Mouse (Mus musculus) CH12F3 (cell line): ENCODE data around the gene Syk.

Experiments
- in situ Hi-C: fragments of 300-500 bp; cut with MboI; formaldehyde crosslinking; loops from 2 replicates; pipeline ENCODE4 v1.14.3; 2020; ENCODE audit warnings: low sequenced_read_pairs

The Syk gene

DNA sequence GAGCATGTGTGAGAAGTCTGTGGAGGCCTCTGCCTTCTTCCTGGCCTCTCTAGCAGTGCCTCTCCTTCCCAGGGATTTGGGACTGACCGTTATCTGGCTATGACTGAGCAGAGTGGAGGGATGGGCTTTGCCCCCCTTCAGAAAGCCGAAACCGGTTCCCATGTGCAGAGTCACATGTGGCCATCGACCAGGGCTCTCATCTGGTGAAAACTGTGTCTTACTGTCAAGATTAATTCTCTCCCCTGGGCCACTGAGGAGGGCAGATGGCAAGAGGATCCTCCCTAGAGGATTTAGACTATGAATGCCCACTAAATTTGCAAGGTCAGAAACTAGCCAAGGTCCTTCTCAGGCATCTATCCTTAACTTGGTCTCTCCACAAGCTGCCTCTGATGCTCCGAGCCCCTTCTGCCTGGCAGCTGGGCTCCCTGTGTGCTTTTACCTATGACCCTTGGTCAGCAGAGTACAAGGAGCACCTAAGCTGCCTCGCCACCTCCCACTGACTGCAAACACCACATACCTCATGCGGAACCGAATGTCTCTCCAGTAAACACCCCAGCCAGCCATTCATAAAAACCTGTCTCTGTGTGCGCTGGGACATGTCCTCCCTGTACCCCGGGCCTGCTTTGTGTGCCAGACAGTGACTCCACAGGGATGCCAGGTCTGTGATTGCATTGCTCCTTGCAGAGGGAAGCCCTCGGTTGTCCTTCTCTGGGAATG, 65.2 kb downstream of the Syk start:
- in situ Hi-C loops = no loop called here

DNA sequence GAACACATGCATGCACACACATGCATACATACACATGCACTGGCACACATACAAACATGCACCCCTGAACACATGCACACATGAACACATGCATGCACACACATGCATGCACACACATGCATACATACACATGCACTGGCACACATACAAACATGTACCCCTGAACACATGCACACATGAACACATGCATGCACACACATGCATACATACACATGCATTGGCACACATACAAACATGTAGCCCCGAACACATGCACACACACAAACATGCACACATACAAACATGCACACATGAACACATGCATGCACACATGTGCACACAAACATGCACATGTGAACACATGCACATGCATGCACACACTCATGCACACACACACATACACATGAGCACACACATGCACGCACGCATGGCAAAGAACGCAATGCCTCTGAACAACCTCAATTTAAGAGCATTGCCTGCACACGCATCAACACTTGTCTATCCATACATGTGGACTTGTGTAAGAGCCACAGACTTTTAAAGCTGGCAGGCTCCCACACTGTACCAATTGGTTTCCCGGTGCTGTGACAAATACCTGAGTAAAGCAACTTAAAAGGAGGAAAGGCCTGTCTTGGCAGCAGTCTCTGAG, 66.9 kb downstream of the Syk start:
- in situ Hi-C loops = no loop called here

DNA sequence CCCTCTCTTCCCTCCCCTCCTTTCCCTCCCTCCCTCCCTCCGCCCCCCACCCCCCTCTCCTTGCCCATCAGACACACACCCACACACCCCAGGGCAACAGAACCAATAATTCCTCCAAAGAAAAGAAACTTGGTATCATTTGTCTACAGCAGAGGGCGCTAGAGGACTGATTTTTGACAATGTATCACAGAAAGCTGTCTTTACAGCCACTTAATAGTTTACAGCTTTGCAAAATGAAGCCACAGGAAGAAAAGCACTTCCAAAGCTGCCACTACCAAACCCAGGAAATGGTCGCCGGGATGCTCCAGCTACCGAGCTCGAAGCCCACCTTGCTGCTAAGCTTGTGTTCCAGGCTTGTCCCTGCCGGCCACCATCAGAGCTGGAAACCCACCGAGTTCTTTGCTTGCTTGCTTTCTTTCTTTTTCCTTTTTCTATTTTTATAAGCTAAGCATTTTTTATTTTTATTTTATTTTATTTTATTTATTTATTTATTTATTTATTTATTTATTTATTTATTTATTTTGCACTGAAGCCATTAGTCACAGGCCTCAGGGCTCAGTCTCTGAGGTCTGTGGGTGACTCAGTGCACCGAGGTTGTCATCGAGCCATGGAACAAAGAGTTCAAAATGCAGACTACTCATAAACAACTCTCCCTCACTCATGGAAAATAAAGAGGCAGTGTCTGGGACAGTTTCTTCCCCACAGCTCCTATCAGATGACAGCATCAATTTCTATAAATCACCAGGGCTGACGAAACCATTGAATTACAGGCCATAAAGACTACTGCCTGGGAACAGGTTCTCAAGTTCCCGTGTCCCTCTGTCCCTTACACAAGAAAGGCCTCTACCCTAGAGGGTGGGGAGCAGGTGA, 68.6 kb downstream of the Syk start:
- in situ Hi-C loops = no loop called here

DNA sequence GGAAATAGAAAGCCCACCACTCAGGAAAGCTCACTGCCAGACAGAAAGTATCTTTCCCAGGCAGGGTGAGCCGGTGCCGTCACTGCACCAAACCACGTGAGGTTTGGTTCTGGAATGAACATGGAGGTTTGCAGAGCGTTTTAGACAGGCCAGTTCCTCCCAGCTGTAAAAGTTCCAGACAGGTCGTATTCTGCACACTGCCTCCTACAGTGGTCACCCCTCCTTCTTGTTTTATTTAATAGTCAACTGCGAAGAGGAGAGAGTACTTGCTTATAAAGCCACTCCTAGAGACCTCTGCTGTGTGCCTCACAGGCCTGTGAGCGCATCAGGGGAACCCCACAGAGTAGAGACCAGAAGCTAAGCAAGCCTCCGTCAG, 69.3 kb downstream of the Syk start:
- in situ Hi-C loops = no loop called here

DNA sequence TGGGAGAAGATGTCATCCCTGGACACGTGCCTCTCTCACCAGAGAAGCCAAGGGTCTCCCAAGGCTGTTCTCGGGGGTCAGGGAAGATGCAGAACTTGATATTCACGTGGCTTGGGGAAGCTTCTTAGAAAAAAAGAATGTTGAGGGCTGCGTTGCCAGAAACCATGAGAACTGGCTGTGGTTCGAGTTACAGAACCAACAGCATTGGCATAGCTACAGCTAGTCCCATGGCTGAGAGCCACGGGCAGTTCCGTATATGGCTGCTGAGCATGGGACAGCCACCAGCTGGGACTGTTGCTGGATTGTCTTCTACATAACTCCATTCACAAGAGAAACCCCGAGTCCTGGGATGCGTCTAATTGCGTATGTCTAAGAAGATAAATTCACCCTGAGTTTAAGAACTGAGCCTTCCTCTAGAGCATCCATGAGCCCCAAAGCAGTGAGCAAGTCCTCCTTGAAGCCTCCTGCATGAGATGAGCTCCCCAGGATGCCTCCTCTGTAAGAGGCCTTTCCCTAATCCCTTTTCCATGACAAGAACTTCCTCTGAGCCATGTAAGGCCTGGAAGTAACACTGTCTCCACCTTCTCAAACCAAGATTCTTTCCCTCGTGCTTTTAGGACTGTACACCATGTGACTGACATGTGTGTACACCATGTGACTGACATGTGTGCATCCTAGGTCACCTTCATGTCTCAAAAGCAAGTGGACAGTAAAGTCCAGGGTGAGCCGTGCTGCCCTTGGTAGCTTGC, 71.3 kb downstream of the Syk start:
- in situ Hi-C loops = no loop called here

DNA sequence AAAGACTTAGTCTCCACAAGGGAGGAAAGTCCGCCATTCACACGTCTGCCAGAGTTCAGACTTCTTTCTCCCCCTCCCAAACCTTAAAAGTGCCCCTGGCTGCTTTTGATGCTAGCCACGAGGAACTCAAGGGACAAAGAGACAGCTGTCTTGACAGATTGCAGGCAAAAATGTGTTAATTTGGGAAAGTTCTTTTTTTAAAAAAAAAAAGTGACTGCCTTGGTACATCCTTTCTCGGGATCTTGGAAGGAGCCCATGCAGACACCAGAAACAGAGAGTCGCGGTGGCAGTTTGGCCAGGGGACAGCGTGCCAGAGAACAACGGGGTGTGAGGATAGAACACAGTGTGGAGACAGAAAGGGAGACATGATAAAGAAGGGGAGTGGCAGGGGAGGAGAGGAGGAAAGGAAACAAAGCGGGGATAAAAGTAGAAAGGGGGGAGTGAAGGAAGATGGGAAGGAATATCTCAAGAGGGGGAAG, 71.9 kb downstream of the Syk start:
- in situ Hi-C loops = no loop called here

DNA sequence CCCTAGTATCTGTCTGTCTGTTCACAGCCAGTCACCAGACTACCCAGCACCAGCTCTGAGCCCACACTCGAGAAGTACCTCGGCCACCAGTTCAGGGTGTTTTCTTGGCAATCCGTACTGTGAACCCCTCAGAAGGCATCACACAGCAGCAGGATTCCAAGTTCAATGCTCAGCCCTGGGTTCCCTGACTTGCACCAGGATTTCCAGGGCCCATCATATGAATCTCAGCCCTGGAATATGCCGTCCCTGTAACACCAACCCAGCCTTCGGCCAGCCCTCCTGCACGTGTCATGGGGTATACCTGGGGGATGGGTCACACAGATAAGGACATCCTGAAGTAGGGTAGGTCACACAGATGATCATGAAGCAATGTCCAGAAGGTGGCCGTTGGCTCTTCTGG, 75.0 kb downstream of the Syk start:
- in situ Hi-C loops = no loop called here

DNA sequence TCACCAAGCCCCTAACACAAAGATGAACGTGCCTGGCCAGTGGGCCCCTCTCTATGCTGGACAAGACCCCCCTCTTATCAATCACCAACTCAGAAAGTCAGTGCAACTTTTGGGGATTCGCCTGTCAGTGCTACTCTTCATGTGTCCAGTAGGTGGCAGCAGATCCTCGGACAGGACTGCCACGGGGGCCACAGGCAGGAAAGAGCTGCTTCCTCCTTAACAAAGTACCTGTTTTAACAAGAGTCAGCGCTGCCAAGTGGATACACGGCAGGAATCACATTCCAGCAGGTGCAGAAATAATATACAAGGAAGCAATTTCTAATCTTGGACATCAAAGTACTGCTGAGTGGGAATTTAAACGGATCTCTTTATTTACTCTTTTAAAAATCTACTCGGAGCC, 75.5 kb downstream of the Syk start:
- in situ Hi-C loops = no loop called here

DNA sequence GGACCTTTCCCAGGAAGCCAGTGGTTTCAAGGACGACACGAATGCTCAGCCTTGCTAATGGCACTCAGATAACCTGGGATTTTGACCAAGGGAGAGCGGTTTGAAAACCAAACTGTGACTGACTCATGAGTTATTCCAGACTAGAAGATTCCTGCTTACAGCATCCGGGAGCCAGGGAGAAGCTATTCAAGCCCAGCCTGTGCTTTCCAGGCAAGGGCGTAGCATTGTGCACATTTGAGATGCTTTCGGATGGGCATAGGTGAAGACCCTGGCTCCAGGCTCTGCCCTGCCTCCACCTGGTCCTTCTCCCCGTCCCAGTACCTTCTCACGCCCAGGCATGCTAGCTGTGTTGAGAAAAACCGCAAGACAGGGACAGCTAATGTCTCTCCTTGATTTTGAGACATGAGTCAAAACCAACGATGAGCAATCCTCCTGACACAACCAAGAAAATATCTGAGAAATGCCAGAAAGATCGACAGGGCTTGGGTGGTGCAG, 76.2 kb downstream of the Syk start:
- in situ Hi-C loops = no loop called here

DNA sequence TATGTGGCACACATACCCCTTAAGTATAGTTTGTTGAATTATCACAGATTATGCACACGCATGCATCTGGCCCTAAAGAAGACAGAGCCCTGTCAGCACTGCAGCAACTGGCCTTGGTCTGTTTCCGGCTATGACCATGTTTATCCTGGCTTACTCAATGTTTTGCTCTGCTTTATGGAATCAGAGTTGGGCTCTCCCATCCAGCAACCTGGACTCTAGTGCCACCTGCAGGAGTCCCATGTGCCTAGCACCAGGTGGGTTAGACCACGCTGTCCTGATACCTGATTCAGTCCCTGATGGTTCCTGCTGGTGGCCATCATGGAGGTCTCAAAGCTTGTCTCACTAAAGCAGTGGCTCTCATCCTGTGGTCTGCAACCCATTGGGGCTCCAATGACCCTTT, 86.9 kb downstream of the Syk start:
- in situ Hi-C loops = loop anchor here (10.0 kb wide), 1 partner anchor 425 kb away; no protein-coding TSS in a partner anchor

DNA sequence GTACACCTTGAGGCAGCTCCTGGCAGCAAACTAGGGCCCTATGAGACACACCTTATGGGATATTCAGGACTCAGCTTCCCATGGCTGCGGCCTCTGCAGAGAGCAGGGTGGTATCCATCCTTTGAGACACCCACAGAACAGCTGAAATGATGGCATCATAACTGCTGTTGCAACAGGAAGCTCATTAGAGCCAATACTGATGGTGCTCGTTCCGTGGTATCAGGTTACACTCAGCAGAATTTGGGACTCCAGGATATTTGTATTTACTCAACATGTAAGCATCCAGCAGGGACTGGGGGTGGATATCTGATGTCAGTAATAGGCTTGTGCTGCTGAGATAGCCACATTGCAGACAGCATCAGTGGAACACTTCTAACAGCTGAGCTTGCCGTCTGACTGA, 90.3 kb downstream of the Syk start:
- in situ Hi-C loops = no loop called here

DNA sequence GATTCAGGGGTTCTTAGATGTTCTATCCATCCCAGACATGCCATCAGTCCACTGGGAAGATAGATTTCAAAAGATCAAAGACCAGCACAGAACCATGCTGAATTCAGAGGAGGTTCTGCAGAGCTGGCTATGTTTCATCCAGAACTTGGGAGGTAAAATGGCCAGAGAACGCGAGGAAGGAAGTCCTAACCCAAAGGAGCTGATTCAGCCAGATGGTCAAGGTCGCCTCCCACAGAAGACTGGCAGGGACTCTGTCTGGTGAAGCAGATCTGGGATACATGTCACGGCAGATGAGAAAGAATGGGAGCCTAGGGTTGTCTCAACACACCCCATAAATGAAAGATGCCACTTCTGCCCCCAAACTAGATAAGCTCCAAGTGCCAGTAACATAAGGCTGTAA, 90.9 kb downstream of the Syk start:
- in situ Hi-C loops = no loop called here

DNA sequence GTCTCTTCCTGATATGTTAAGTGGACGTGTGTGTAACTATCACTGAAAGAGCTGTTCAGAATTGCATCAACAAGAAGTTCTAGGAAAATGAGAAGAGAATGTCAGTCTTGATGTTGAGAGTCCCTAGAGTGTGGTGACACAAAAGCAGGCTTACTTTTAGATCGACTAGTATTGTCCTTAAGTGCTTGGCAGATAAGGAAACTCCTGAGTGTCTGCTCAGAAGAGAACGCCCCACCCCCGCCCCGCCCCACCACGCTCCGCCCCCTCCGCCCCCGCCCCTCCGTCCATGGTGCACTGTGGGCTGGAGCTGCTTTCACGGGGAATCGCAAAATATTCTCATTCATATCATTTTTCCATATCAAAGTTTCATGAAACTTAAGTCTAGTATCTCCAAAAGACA, 91.9 kb downstream of the Syk start:
- in situ Hi-C loops = no loop called here

DNA sequence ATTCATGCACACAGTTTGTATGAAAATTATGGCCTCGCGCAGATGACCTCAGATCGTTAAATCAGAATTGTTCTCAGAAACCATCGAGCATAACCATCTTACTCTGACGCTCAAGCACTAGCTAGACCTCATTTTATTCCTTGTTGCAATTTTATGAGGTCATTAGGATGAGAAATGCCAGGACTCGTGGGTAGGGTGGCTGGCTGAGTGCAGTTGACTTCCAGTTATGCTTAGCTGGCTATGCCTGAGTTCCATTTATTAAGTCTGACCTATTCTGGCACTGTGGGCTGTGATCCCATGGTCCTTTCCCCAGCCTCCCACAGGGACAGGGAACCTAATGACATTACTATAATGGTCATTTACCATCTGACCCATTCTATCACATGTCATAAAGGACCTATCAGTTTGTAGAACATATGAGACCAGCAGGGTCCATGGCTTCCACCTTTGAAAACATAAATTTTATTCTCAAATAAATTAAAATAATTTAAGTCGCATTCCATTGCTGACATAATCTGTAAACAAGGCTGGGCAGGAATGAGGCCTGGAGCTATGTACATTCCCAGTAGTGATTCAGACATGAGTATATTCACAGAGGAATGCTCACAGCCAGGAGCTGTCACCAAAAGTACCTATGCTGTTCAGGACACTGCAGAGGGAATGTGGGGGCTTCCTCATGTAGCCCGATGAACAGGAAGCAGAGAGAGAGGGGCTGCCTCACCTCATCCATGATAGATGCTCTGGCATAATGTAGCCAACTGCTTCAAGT, 92.7 kb downstream of the Syk start:
- in situ Hi-C loops = no loop called here

DNA sequence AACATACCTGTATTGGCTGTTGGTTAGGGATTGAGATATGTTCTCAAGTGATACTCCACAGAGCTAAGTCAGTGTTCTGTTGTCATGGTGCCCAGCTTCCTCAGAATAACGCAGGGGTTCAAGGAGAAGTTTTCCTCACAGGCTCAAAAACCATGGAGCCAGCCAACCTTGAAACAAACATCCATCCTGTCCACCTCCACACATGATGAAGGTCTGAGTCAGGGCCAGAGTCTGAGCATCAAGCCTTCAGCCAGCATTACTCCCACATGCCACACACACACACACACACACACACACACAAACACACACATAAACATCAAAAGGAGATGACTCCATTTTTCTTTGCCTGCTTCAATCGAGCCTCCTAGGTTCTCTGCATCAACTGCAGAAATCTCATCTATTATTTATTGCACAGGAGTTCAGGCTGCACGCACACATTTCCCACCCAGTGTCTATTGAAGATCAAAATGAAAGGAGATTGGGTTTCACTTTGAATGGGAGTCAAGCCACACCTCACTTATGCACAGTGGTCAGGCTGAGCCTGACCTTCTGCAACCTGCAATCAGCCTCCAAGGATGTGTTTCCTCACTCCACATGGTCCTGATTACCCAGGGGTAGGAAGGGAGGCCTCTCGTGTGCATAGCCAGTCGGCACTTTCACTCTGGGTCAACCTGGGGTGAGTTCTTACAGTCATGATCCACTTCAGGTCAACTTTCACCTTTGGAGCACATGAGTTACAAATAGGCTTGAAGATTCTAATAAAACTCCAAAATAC, 93.9 kb downstream of the Syk start:
- in situ Hi-C loops = no loop called here

DNA sequence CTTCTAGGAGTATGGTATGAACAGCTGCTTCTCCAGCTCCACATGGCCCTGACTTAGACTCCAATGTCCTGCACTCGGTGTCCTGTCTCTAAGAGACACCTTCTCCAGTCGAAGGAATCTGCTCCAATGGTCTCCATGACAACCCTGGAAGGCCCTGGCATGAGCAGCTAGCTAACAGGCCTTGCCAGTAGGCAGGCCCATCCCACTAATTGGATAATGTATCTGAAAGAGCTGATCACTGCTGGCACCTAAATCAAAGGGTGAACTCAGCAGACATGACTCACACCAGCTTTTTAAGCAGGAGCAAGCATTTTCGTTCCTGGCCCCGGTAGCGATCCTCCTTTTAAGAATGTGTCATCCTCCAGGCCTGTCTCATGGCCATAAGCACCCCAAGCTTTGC, 96.9 kb downstream of the Syk start:
- in situ Hi-C loops = no loop called here

DNA sequence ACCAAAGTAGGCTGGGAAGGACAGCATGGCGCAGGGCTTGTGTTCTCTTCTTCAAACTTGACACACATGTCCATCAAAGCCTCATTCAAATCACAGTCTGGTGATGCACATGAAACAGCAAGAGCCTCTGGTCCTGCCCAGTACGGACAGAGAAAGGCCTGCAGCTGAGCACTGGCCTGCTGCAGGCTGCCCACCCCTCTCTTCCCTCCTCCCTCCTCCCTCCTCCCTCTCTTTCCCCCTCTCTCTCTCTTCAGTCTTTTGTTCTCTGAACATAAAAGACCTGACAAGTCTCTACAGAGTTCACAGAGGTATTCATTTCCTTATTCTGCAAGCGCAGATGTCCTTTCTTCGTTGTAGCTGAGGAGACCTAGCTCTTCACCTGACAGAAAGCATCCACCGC, 99.1 kb downstream of the Syk start:
- in situ Hi-C loops = no loop called here

DNA sequence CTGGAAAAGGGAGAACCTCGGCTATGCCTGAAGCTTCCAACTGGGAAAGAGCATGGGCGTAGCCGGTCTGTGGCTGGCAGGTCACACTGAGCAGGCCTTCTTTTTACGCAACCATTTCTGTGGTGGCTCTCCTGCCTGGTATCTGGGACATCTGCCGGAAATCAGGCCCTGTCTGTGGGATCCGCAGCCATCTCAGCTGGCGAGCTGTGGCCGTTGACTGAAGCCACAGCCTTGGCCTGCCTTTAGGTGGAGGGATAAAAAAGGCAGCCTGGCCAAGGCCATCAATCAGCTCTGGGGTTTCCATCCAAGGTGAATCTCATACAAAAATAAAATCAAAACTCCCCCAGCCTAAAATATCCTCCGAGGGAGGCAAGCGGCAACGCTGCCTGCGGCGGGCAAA, 107.5 kb downstream of the Syk start:
- in situ Hi-C loops = no loop called here

DNA sequence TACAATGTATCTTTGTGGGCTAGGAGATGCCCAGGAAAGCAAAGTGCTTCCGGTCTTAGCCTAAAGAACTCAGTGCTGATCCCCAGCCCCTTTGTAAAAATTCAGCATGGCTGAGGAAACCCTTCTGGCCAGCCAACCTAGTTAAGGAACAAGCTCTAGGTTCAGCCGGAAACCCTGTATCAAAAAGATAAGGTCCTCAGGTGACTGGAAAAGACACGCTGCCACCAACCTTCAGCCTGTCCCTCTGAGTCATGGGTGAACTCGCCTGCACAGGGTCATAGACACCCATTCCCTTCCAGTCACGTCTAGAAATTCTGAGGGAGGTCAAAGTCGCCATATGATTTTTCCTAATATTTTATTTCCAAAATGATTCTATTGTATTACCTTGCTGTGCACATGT, 109.3 kb downstream of the Syk start:
- in situ Hi-C loops = no loop called here
